Mouse (Mus musculus) lung, postnatal 14 days (tissue): Measurements from ENCODE around the gene Dach2.
A peak's percentile ranks its signal among the peaks of the same experiment; 100 is the strongest.
"Not testable (repeated sequence)": the region's sequence is repeated elsewhere in the genome, so short reads cannot be mapped to it uniquely, and the experiment has no call there.

ENCODE experiments used
- DNase-seq: peaks from one replicate; pipeline ENCODE4 v3.0.0; 2021

Gene Dach2

DNA sequence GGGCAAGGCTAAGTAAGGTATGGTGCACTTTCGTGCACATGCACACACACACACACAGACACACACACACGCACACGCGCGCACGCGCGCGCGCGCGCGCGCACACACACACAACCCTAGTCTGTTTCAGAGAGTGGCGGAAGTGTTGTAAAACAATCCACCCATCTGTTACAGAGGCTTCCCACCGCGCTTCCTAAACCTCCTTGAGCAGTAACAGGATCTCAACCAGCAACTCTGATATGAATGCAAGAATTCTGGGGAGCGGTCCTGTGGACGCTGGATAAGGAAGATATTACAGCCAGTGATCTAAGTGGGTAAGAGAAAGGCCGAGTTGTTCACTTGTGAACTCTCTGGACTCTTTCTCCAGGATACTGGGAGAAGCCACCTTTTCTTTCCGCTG, at the start of gene Dach2:
Dach2 (plus strand) TSS at position 107 of the 400 bp plus-strand sequence.
- no peak for DNase-seq

DNA sequence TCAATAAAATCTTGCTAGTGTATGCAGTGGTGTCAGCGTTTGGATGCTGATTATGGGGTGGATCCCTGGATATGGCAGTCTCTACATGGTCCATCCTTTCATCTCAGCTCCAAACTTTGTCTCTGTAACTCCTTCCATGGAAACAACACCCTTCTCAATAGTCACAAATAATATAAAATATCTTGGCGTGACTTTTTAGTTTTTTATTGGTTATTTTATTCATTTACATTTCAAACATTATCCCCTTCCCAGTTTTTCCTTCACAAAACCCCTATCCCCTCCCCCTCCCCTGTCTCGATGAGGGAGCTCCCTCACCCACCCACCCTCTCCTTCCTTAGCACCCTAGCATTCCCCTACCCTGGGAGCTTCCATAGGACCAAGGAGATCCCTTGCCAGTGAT, 44.9 kb upstream of the Dach2 start:
- not testable (repeated sequence) for DNase-seq

DNA sequence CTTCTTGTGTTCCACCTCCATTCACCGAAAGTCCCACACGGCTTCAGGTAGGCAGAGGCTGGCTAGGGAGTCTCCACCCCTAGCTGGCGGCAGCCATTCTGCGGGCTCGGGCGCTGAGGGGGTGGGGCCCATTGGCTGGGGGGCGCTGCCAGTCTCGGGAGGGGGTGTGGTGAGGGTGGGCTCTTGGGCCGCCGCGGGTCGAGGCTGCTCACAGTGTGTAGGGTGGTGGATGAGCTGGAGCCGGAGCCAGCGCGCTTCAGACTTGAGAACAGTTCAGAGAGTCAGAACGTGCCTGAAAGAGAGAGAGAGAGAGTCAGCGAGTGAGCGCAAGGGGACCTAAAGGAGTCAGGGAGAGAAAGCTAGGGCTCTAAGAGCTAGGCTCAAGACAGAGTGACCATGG, 721 bp downstream of the Dach2 start:
- peak; percentile 43 for DNase-seq

DNA sequence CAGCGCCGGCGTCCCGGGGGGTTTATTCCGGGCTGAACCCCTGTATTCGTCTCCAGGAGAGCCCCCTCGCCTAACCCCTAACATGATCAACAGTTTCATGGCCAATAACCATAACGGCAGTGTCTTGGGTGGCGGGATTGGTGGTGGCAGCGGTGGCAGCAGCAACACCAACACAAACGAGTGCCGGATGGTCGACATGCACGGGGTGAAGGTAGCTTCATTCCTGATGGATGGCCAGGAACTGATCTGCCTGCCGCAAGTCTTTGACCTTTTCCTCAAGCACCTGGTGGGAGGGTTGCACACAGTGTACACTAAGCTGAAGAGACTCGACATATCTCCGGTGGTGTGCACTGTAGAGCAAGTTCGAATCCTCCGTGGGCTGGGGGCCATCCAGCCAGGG, 1.2 kb downstream of the Dach2 start:
- no peak for DNase-seq

DNA sequence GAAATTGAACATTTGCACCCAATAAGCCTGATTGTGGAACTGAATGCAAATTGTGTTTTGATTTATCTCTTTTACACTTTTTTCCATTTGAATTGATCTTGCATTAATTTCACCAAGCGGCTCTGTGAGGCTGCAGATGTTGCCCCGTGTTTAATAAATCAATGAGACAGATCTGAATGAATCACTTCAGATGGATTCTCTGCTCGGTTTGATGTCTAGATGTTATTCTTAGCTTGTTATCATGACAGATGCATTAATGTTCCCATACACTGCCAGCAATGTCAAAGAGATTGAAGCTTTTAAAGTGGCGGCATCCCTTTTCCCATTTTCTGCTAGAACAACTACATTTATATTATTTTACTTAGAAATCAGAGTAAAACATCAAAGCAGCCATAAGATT, 7.0 kb downstream of the Dach2 start:
- no peak for DNase-seq

DNA sequence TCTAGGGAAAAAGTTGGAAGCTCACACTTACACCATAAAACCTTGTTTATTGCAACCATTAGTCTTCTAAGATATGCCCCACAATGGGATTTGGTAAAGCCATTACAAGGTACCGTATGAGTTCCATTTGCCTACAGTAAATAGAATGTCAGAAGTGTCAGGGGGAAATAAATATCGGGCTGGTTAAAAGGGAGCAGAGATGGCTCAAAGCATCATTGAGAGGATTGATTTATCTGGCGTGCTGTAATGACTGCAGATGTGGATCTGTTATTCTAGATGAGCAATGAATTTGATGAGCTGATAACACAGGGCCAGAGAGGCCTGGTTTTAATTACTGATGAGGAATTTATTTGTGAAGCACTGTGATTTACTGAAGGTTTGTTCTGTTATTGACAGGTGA, 40.8 kb downstream of the Dach2 start:
- no peak for DNase-seq

DNA sequence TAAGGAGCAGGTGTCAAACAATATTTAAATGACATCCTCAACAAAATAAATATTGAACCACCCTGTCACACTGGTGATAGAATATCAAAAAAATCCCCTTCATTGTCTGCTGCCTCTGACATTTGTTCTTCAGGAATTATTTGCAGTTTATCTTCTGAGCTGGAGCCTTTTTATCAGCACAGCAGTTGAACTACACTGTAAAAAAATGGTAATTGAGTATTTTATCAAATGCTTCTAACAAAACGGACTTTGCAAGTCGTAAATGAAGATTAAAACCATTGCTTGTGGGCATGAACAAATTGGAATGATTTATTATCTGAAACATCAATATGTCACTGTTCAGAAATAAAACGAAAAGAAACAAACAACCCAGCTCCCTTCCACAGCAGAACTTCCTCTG, 97.1 kb downstream of the Dach2 start:
- no peak for DNase-seq

DNA sequence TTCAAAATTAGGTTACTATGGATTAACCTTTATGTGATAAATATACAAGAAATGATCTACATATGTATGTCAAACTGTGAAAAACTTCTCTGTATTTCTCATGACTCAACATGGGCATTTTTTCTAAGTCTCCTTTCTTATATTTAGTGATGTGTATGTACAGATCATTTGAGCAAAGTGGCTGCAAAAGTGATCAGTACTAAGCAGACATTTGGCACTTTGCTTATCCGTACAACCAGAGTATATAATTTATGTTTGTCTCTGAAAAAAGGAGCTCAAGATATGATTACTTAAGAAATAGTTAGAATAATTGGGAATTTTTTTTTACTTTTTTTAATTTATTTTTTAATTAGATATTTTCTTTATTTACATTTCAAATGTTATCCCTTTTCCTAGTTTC, 111.4 kb downstream of the Dach2 start:
- no peak for DNase-seq

DNA sequence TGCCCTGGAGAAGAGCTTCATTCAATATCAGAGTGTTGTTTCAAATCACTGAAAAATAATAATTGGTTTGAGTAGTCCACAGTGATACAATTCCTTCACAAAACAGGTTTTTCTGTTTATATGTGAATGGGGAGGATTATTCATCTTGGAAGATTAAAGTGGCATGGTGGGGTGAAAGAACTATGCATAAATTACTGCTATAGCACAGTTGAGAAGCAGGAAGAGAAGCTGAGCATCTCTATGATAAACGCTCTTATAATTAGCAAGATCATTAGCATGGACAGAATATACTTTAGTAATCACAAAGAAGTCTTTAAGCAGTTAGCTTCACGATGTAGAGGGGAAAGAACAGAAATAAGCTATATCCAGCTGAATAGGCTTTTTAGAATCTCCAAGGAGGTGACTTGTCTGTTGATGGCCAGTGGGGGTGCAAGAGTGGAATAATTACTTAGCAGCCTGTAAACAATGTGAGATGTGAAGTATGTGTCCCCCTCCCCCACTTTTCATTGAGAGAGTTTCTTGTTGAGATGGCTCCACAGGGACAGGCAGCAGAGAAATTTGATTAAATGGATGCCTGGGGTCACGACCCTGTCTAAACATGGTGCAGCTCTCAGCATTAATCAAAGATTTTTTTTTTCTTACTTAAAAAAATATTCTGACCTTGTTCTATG, 124.3 kb downstream of the Dach2 start:
- no peak for DNase-seq

DNA sequence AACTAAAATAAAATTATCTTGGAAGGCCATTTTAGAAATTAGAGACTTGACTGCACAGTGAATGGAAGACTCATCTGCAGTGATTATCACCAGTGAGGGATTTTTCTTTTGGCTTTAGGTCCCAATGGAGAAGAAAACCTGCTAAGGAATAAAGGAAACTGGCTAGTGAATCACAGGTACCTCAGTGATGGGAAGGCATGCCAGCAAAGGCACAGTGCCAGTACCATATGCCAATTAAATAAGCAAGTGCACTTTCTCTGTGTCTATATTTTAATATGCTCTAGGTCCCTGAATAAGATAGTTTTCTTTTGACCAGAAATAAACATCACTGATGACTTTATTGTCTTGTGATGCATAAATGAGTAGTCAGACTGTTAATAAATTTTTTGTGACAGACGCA, 184.8 kb downstream of the Dach2 start:
- DNase-seq, result no peak

DNA sequence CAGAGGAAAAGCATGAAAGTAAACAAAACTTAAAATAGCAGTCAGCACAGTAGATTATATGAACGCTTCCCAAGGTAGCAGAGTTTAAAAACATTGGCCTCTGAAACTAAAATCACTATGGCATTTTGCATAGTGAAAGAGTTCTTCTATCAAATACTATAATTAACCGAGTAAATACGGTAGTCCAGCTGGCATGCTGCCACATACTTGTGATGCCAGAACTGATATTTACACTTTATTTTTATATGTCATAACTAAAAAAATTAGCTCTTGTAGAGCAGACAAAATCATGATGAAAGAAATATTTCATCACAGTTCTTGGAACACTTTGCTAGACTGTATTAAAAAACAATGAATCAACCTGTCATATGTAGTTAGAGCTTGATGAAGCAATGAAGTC, 247.8 kb downstream of the Dach2 start:
- peak; percentile 27 for DNase-seq

DNA sequence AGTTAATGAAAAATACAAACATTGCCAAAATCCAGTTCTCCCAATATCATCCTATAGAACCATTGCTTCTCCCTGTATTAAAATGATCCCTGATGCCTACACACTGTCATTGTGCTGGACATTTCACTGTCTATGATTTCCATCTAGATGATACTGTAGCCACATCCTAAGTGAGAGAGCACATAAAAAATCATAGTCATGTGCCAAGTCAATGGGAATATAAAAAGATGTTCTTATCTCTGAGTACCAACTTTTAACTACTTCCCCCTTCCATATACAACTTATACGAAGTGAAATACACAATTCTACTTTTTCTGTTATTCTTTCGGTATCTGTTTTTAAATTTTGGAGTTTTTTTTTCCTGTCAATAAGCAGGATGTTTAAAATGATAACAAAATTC, 266.6 kb downstream of the Dach2 start:
- DNase-seq, result no peak

DNA sequence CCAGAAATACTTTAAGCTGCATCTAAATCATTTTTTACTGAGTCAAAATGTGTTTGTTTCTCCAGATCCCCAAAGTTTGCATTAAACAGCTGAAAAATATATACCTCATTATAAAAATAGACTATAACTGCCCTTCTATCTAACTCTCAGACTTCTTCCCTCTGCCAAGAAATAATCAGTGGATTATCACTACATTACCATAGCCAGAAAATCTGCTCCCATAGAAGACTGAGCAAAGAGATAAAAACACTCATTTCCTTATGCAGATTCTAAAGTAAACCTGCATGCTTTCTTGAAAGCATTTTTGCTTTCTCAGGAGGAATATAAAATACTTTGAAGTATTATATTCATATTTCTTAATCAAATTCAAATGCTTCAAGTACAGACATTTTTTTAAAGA, 368.8 kb downstream of the Dach2 start:
- DNase-seq, result no peak

DNA sequence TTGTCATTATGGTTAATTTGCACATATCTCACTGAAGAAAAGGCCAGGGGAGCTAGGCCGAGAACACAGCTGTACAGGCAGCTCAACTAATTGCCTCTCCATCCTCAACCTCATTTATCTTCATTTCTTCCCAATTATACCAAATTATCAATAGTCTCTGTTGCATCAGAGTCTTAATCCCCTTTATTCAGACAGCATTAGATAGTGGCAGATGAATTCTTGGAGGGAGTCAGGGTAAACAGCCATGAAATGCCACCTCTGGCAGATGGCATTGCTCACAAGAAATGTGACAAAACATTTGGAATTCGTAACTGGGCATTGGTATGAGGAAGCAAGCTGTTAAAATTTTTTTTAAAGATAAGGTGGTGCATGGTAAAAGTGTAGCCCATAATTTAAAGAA, 389.9 kb downstream of the Dach2 start:
- no peak for DNase-seq

DNA sequence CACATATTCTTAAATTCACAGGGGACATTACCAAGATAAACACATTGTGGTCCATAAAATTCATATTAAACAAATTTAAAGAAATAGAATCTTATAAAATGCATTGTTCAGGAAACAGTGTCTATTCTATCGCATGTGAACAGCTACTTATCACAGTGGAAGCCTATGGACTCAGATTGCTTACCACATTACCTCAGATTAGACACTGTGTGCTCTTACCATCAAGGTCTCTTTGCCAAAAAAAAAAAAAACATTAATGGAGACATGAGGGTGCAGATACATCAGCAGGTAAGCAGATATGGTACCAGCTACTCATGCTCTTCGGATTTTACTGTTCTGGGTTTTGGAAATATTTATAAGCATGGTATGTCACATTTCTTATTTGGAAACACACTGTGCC, 415.1 kb downstream of the Dach2 start:
- DNase-seq, result no peak

DNA sequence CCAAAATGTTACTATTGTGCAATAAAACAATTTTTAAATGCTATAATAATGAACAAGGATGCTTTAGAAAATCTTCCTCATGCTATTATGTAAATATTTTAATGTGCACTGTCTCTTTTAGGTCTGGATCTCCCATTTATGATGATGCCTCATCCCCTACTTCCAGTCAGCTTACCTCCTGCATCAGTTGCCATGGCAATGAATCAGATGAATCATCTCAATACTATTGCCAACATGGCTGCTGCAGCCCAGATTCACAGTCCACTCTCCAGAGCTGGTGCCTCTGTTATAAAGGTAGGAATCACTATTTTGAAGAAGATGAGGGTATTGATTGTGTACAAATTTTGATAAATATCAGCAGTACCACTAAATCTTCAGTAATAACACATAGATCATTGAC, 426.8 kb downstream of the Dach2 start:
- no peak for DNase-seq

DNA sequence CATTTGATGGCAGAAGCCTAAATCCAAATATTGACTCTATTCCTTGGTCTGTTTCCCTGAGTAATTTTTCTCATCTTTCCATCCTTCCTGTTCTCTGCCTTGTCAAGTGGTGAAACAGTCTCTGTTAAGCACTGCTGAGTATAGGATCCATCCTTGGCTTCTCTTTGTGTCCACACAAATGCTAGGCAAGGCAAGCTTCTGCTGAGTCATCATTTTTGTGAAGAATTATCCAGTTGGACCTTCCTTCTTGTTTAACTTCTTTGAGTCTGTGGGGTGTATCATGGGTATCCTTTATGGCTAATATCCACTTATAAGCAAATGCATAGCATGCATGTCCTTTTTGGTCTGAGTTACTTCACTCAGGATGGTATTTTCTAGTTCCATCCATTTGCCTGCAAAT, 449.8 kb downstream of the Dach2 start:
- no peak for DNase-seq

DNA sequence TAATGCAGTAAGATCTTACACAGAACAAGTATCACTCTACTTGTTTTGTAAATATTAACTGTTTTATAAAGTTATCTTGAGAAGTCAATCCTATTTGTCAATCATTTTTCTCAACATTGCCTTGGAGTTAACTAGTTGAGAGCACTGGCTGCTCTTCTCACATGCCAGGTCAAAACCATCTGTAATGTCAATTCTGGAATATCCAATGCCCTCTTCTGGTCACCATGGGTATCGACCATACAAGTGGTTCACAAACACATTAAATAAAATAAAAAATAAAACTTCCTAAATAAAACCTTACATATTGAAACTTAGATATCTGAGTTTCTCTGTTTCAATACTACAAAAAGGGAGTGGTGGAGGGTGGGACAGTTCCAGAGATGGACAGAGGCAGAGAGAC, 495.0 kb downstream of the Dach2 start:
- no peak for DNase-seq

DNA sequence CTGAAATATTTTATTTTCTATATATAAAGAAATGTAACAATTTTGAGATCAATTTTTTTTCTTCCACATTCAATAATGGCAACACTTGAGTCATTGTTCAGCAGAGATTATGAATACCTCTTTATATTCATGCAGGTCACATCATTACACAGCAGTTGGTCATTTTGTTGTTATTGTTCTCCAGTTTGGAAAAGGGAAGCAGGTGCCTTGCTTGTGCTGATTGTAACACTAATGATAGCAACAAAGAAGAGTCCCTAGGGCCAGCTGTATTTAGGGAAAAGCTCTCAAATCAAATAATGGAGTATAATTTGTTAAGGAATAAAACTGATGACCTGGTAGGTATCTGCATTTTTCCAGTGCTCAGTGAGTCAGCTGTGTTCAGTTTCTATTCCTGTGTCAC, 513.1 kb downstream of the Dach2 start:
- no peak for DNase-seq

DNA sequence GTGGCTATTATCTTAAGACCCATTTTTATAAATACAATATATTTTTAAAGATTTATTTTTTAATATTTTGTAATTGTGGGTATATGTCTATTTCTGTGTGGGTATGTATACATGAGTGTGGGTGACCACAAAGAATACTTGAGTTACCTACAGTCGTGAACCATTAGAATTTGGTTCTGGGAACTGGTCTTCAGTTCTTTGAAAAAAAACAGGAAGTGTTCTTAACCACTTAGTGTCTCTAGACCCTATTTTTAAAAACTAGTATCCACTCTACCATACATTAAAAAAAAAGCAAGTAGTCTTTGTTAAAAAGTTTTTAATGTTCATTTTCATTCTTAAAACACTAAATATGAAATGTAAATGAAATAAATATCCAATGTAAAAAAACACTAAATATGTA, 529.5 kb downstream of the Dach2 start:
- DNase-seq, result no peak

DNA sequence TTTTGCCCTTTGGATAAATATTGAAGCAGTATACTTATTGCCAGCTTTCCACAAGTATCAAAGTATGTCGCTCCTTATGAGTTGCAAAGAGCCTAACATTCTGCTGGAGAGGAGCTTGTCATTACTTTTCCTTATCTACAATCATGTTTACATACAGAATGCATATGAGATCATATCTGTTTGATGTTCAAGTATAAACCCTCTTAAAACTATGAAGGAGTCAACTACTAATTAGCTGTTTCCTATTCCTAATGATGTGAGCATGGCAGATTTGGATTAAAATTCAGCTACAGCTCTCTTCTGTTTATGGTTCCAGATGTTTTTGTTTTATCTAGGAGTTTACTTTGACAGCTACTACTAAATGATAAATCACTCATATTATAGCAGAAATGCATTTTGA, 535.8 kb downstream of the Dach2 start:
- no peak for DNase-seq

DNA sequence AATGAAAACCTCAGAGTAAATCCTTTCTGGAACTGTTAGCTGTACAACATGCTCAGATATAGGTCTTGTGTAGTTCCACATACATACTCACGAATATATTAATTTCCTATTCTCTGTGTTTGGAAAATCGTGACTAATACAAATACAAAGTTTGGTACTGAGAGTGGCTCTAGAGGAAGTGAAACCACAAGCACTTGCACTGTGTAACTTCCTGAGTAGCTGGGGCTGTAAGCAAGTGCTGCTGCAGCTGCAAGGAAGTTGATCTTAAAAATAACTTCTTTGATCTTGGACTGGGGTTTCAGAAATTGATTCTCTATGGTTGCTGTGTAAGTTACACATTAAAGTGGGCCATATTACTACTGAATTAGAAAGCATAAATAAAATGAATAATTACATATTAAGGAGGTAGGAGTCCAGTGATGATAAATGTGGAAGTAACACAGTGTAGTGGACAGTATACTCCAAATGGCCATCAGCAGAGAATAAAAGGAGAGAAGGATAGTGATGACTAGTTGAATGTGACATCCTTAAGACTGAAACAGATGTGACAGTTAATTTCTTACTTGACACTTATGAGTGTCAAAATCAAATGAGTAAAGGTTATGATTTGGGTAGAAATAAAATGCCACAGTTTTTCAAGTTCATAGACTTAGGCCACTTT, 570.7 kb downstream of the Dach2 start:
- no peak for DNase-seq
